Mouse (Mus musculus): ENCODE results near the gene Haus8.

GRCm38 (mm10) chr8:71290911-71291310 lies 18.2 kb upstream of the Haus8 start:
- TF ChIP-seq GATA1 (IDR thresholded peaks at IDR 0.05; ENCODE audit: low read length), result no peak
- TF ChIP-seq TAL1 (IDR thresholded peaks at IDR 0.05; ENCODE audit: low read length), result no peak
